Mouse (Mus musculus) right cerebral cortex, postnatal 14 days (tissue): ENCODE data around the gene Ccpg1os.
A peak's percentile ranks its signal among the peaks of the same experiment; 100 is the strongest.

Experiments
- DNase-seq: peaks from one replicate; pipeline ENCODE4 v3.0.0; 2022

Gene Ccpg1os

GRCm38 (mm10) chr9:72985250-72986220, at the start of gene Ccpg1os, which contains the start of gene Ccpg1:
Ccpg1os (minus strand) TSS chr9:72985382.
Ccpg1 (plus strand) TSS chr9:72985429.
- peak; percentile 95 for DNase-seq

DNA sequence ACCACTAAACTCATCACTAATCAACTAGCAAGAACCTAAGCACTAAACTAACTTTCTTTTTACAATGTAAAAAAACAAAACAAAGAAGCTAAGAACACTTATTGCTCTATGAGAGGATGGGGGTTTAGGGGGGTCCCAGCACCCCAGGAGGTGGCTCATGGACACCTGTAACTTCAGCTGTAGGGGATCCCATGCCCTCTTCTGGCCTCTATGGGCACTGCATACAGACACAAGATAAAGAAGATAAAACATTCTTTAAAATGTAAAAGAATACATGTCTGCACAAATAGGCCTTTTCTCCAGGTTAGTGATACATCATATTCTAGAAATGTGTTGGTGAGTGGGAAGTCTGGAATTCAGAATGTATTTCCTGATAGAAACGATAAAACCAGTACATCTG, 48.2 kb upstream of the Ccpg1os start:
- DNase-seq = no peak

- no peak for DNase-seq
Observed at GRCm38 (mm10) chr9:73031421-73031820, 46.2 kb upstream of the Ccpg1os start.

- no peak for DNase-seq
Observed at GRCm38 (mm10) chr9:73030443-73030842, 45.3 kb upstream of the Ccpg1os start.

DNA sequence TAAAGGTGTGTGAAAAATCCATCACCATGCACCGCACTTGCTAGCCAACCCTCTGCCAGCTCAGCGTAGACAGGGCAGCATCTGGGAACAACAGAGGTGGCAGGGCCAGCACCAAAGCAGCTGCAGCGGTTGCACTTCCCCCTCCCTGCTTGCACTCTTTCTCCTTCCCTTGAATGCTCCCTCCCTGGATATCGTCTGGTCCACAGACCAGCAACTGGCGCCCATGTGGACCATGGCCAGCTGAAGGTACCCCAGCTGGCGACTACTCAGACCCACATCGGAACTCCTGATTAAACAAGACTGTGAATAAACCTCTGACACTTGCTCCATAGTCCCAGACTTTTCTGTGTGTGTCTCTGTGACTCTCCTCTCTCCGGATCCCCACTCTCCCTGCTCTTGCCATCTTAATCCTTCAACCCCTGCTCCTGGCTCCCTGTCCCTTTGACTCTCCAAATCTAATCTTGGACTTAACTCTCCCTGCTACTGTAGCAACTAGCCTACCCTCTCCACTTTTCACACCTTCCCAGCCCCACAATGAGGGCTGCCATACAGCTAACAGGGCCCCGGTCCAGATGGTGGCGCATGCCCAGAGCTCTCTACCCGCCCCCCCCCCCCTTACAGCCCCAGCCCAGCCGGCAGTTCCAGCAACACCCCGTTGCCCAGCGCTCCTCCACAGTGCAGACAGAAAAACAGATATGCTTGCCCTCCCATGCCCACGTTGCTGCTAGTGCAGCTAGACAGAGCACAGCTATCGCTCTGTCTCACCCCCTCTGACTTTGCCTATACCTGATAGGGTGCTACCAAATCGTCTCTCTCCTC, 40.8 kb upstream of the Ccpg1os start:
- DNase-seq = peak; percentile 54

DNA sequence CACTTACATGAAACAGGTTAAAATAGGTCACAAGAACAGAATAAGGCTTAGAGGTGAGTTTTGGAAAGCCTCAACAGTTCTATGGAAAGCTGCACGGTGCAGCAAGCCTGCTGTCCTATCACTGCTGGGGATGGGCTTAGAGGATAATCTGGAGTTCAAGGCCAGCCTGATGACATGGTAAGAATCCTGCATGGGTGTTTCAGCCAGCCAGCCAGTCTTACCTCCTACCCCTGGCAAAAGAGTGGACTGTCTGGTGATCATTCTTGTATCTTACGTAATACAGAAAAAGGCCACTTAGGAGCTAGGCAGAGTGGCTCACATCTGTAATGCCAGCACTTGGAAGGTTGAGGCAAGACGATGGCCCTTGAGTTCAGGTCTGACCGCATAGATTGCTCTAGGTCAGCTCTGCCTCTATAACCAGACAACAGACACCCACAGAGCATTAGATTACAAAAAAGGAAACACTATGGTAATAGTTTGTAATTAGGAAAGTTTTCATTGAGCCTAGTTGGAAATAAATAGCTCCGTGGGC, 35.5 kb upstream of the Ccpg1os start:
- DNase-seq = no peak

GRCm38 (mm10) chr9:73019841-73020240, 34.7 kb upstream of the Ccpg1os start:
- no peak for DNase-seq

- no peak for DNase-seq
Observed at GRCm38 (mm10) chr9:73014724-73015123, 29.5 kb upstream of the Ccpg1os start.

DNA sequence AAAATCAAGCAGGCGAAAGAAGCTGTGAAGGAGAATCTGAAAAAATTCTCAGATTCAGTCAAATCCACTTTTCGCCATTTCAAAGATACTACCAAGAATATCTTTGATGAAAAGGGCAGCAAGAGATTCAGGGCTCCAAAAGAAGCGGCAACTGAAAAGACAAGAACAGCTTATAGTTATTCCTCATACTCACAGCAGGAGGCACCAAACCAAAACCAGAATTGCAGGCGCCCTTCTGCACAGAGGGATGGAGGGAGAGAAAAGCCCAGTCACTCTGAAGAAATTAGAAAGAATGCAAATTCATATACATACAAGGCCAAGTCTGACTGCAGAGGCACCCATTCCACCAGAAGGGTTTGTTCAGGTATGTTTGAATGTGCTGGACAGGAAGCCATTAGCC, 27.4 kb upstream of the Ccpg1os start:
- no peak for DNase-seq

- no peak for DNase-seq
Observed at GRCm38 (mm10) chr9:73008384-73008783, 23.2 kb upstream of the Ccpg1os start.

DNA sequence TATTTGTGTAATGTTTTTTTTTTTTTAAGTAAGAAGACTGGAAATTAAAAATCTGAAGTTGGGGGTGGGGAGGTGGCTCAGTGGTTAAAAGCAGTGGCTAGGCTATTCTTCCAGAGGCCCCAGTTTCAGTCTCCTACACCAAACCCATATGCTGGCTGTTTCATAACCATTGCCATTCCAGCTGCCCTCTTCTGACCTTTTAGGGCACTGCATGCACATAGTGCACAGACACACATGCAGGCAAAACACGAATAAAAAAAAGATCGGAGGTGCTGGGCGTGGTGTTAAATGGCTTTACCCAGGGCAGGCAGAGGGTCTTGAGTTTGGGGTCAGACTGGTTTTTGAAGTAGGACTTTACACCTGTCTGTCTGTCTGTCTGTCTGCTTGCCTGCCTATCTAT, 21.0 kb upstream of the Ccpg1os start:
- DNase-seq = no peak

GRCm38 (mm10) chr9:73005106-73005505, 19.9 kb upstream of the Ccpg1os start:
- DNase-seq = no peak

- no peak for DNase-seq
Observed at GRCm38 (mm10) chr9:73004076-73004475, 18.9 kb upstream of the Ccpg1os start.

- no peak for DNase-seq
Observed at GRCm38 (mm10) chr9:73002177-73002576, 17.0 kb upstream of the Ccpg1os start.

GRCm38 (mm10) chr9:73001314-73002011, 16.3 kb upstream of the Ccpg1os start:
- DNase-seq = no peak

GRCm38 (mm10) chr9:73000487-73000886, 15.3 kb upstream of the Ccpg1os start:
- no peak for DNase-seq

DNA sequence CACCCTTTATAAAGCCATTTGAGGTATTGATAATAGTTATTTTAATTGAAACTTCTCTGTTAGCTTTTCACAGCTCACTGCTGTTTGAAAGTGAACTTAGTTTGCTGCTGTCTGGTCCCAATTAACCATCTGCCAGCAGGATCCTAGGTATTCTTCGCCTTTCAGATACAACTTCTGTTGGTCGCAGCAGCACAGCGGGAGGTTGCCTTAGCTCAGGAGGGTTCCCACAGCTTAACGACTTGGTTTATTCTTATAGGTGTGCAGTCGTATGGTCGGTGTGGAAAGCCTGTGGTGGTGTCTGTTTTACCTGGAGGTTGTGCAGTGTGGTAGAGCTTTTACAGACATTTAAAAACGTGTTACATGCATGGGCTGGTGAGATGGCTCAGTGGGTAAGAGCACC, 11.6 kb upstream of the Ccpg1os start:
- no peak for DNase-seq

DNA sequence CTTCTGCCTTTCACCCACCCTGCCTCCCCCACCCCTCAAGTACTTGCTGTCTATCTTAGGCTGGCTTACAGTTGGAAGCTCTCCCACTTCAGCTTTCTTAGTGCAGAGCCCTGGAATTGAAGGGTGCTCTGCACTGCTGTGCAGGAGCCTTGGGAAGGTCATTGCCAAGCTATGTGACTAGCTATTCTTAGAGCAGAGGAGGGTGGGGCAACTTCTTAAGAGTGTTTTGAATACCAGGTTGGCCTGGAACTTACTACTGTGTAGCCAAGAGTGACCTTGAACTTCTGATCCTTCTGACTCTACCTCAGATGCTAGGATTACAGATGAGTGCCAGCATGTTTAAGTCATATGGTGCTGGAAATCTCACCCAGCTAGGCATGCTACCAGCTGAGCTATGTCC, 11.0 kb upstream of the Ccpg1os start:
- no peak for DNase-seq

DNA sequence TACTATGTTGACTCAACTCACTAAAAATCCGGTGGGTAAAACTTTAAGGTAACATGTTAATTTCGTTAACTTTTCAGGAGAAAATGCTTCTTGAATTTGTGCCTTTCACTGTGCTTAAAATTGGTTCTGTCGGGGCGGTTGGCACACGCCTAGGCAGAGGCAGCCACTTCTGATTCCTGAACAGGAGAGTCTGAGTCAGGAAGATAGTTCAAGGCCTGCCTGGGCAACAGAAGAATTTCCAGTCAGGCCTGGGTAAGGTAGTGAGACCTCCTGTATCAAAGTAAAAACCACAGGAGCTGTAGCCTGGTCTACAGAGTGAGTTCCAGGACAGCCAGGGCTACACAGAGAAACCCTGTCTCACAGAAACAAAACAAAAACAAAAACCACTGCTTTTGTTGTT, 7.4 kb upstream of the Ccpg1os start:
- DNase-seq = no peak

DNA sequence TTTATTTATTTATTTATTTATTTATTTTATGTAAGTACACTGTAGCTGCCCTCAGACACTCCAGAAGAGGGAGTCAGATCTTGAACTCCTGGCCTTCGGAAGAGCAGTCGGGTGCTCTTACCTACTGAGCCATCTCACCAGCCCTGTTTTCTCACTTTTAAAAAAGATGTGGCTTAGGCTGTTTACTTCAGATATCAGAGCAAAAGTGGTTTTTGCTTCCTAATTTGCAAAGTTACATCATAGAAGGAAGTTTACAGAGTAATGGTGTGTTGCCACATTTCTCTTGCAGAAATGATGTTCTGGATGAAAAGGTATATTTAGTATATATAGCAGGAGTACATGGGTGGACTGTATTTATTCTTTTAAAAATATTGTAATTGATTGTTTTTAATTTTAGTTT, 6.2 kb upstream of the Ccpg1os start:
- DNase-seq = no peak

DNA sequence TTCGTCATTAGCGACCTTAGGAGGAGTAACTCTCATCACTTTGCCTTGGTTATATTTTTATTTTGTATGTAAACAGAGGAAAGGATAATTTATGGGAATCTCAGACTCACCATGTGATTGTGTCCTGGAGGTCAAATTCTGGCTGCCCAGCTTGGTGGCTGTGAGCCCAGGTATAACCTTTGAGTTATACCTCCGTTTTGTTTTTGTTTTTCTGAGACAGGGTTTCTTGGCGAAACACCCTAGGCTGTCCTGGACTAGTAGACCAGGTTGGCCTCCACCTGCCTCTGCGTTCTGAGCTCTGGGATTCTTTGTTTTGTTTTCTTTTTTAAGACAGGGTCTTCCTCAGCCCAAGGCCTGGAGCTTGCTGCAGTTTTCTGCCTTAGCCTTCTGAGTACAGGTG, 3.5 kb upstream of the Ccpg1os start:
- DNase-seq = no peak

GRCm38 (mm10) chr9:72987703-72988102, 2.5 kb upstream of the Ccpg1os start:
- DNase-seq = no peak

GRCm38 (mm10) chr9:72983066-72983465, 2.1 kb downstream of the Ccpg1os start:
- DNase-seq = no peak
